Mouse (Mus musculus) stomach, embryonic 14.5 days (tissue): ENCODE data around the gene Mrps35. TPM values are rescaled to one million over a fixed set of nuclear protein-coding genes. Genes with fewer than 3 reads are reported as not detected.

Experiments
- ATAC-seq: fragments of 200-750 bp; cut with Nextera tagmentation; 2 replicates; pipeline ENCODE4 v1.8.0; 2017; ENCODE audit warnings: low read depth, moderate TSS enrichment; ENCODE audit not compliant: insufficient number of reproducible peaks, insufficient read depth, low FRiP score
- H3K27ac ChIP-seq: fragments of 300-500 bp; sonication (generic); 2 replicates; pipeline ENCODE4 v1.5.1; 2014; ENCODE audit warnings: mild to moderate bottlenecking, low read length, moderate library complexity, mixed read lengths
- H3K27me3 ChIP-seq: fragments of 300-500 bp; sonication (generic); 2 replicates; pipeline ENCODE4 v1.6.1; 2014; ENCODE audit warnings: low read length, control low read depth, mixed read lengths; ENCODE audit not compliant: control insufficient read depth, insufficient read depth
- H3K36me3 ChIP-seq: fragments of 300-500 bp; sonication (generic); 2 replicates; pipeline ENCODE4 v1.6.1; 2014; ENCODE audit warnings: mild to moderate bottlenecking, control low read depth, low read length, moderate library complexity, mixed read lengths; ENCODE audit not compliant: control insufficient read depth, insufficient read depth
- H3K4me1 ChIP-seq: fragments of 300-500 bp; sonication (generic); 2 replicates; pipeline ENCODE4 v1.6.1; 2014; ENCODE audit warnings: low read length, control low read depth, mixed read lengths; ENCODE audit not compliant: control insufficient read depth, insufficient read depth
- H3K4me2 ChIP-seq: fragments of 300-500 bp; sonication (generic); replicated peaks from 2 replicates; pipeline ENCODE4 v1.6.1; 2014; ENCODE audit warnings: low read depth, low read length, control low read depth
- H3K4me3 ChIP-seq: fragments of 300-500 bp; sonication (generic); 2 replicates; pipeline ENCODE4 v1.5.1; 2014; ENCODE audit warnings: low read depth, low read length, control low read depth
- H3K9ac ChIP-seq: fragments of 300-500 bp; sonication (generic); replicated peaks from 2 replicates; pipeline ENCODE4 v1.6.1; 2014; ENCODE audit warnings: low read depth, mild to moderate bottlenecking, control low read depth, low read length, moderate library complexity, mixed read lengths
- H3K9me3 ChIP-seq: fragments of 300-500 bp; sonication (generic); 2 replicates; pipeline ENCODE4 v1.6.1; 2016; ENCODE audit warnings: low read depth, low read length, control low read depth; ENCODE audit not compliant: control insufficient read depth
- WGBS: fragments of 180-500 bp; shearing (Covaris S2); extraction: QIAGEN DNeasy Blood & Tissue Kit; methylation state at CpG from one replicate; pipeline ENCODE4 v1.1.7; 2014; 5-methylcytosine and 5-hydroxymethylcytosine counted together
- polyA plus RNA-seq: library from polyadenylated mRNA; unstranded; fragments of >200 nt; fragmentation: Nextera tagmentation; extraction: Ambion mirVana; gene quantifications from 2 replicates; pipeline ENCODE4 v1.2.1, GENCODE M21; 2014

Gene Mrps35
- polyA plus RNA-seq, 1 experiment from 2014 or later: 123 TPM

DNA sequence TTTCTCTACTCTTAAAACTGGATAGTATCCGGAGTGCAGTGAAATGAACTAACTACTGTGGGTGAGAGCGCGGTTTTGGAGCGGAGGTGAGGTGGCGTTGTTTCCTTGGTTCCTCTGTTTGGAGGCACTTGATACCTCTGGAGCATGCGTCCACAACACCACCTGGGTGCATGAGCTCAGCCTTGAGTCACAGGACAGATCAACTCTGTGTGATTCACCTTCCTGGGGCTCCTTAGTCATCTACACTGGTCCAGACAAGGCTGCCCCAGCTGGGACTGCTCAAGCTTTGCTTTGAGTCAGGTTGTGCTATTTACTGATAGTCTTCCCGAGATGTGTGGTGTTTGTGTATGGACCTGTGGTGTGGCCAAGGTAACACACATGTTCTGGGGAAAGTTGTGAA lies 75.2 kb downstream of the Mrps35 start:
- WGBS: 91% methylated on average over 7 of the region's 7 CpGs

DNA sequence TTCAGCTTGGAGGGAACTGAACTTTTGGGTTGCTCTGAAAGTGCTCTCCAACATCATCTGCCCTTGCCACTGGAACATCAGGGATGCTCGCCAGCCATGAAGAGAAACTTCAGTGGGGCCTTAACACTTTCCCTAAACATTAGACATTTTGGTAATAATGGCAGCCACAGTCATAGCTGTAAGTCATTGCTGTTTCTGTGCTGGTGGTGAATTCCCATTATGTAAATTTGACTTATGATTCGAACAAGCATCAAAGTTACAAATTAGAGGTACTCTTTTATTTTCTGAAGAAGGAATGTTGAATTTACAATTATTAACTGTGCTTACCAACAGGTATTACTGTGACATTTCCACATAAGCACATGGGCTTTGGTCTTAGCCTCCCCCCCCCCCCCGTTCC lies 75.6 kb downstream of the Mrps35 start:
- Histone ChIP-seq H3K27me3 (no peaks in the 10 kb centered on the region), H3K9ac (no peak overlapping the region), H3K4me3 (no peak overlapping the region), H3K4me2 (no peak overlapping the region), H3K27ac (no peak overlapping the region), H3K9me3 (no peaks in the 10 kb centered on the region), H3K36me3 (no peaks in the 10 kb centered on the region), H3K4me1 (no peaks in the 10 kb centered on the region)
- no peak for ATAC-seq
- 71% methylated on average over 3 of the region's 3 CpGs for WGBS

More for the DNA sequence above, 75.2 kb downstream of the Mrps35 start:
- H3K9me3 ChIP-seq: no peaks in the 10 kb centered on the region
- no peak overlapping the region for H3K9ac ChIP-seq
- no peak overlapping the region for H3K27ac ChIP-seq
- no peak for ATAC-seq
- no peaks in the 10 kb centered on the region for H3K36me3 ChIP-seq
- H3K4me3 ChIP-seq: no peak overlapping the region
- H3K4me2 ChIP-seq: no peak overlapping the region
- H3K4me1 ChIP-seq: no peaks in the 10 kb centered on the region
- H3K27me3 ChIP-seq: no peaks in the 10 kb centered on the region

DNA sequence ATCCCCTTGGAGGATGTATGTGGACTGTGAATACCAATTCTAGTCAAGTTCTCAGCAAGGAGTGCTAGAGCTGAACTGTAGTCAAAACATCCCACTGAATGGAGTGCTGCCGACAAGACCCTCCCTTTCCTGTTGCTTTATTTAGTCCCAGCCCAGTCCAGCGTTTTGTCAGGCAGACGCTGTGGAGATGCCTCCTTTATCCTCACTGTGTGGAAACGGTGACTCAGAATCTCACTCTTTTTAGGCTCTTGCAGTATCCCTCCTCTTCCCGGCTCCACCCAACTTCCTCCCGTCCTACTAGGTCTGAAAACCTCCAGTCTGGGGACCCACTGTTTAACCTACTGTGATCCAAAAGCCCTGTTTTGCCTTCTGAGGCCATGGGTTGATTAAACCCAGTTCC lies 78.8 kb downstream of the Mrps35 start:
- H3K27me3 ChIP-seq: no peaks in the 10 kb centered on the region
- no peak overlapping the region for H3K4me2 ChIP-seq
- WGBS: 43% methylated on average over 6 of the region's 6 CpGs
- H3K9ac ChIP-seq: no peak overlapping the region
- H3K9me3 ChIP-seq: no peaks in the 10 kb centered on the region
- no peak overlapping the region for H3K27ac ChIP-seq
- H3K36me3 ChIP-seq: no peaks in the 10 kb centered on the region
- no peaks in the 10 kb centered on the region for H3K4me1 ChIP-seq
- ATAC-seq: no peak
- H3K4me3 ChIP-seq: no peak overlapping the region

Other genes starting within 250 kb of the Mrps35 start
- 7.1 and 8.5 TPM in 2 replicates for gene Arntl2, start 246.7 kb upstream of the Mrps35 start, polyA plus RNA-seq
- not detected in 2 replicates for gene Smco2, start 192.7 kb upstream of the Mrps35 start, polyA plus RNA-seq
- gene Ppfibp1, start 154.3 kb upstream of the Mrps35 start, polyA plus RNA-seq: 41.9 and 52.1 TPM in 2 replicates
- gene 1700034J05Rik, start 88.3 kb upstream of the Mrps35 start, polyA plus RNA-seq: 0.43 and 0.54 TPM in 2 replicates
- gene Rep15, start 10.2 kb upstream of the Mrps35 start, polyA plus RNA-seq: 2.0 and 2.5 TPM in 2 replicates
- gene Mansc4, start 44.3 kb downstream of the Mrps35 start, polyA plus RNA-seq: 4.4 and 5.0 TPM in 2 replicates
- gene Klhl42, start 48.6 kb downstream of the Mrps35 start, polyA plus RNA-seq: 11.1 and 13.2 TPM in 2 replicates
- gene Pthlh, start 221.4 kb downstream of the Mrps35 start, polyA plus RNA-seq: 3.0 and 4.0 TPM in 2 replicates